Mouse (Mus musculus) MEL (cell line): ENCODE data around the gene Gm27027. TPM values are rescaled to one million over a fixed set of nuclear protein-coding genes. Genes with fewer than 3 reads are reported as not detected.

Experiments used
- DNase-seq: peaks from one replicate; pipeline ENCODE4 v3.0.0; 2011; ENCODE audit warnings: low read depth, low spot score
- H3K27ac ChIP-seq: 2 replicates; pipeline ENCODE4 v1.5.1; 2012; ENCODE audit warnings: low read depth, mild to moderate bottlenecking, control low read depth, low read length, moderate library complexity; ENCODE audit not compliant: control insufficient read depth
- H3K27me3 ChIP-seq, 2 experiments: fragments of 150-350 bp in 1 of 2; sonication (generic) in 1 of 2; 2 replicates each; pipeline ENCODE4 v1.6.1; 2012; ENCODE audit warnings: low read length in 2 of 2, mild to moderate bottlenecking in 2 of 2, improper control_type of control experiment in 1 of 2, moderate library complexity in 1 of 2; ENCODE audit not compliant: insufficient read depth in 2 of 2, control insufficient read depth in 1 of 2
- H3K36me3 ChIP-seq, 2 experiments: 2 replicates each; pipeline ENCODE4 v1.6.1; 2012 to 2014; ENCODE audit warnings: low read length in 2 of 2, improper control_type of control experiment in 1 of 2, inconsistent platforms in 1 of 2, mild to moderate bottlenecking in 1 of 2; ENCODE audit not compliant: insufficient read depth in 2 of 2, control insufficient read depth in 1 of 2
- H3K4me1 ChIP-seq, 2 experiments: fragments of 150-350 bp in 1 of 2; sonication (generic) in 1 of 2; 2 replicates each; pipeline ENCODE4 v1.6.1; 2012; ENCODE audit warnings: low read length in 2 of 2, improper control_type of control experiment in 1 of 2, mild to moderate bottlenecking in 1 of 2; ENCODE audit not compliant: insufficient read depth in 2 of 2, control insufficient read depth in 1 of 2
- H3K4me3 ChIP-seq, 2 experiments: fragments of 150-350 bp in 1 of 2; sonication (generic) in 1 of 2; 2 replicates each; pipeline ENCODE4 v1.5.1; 2012; ENCODE audit warnings: low read depth in 2 of 2, low read length in 2 of 2, mild to moderate bottlenecking in 2 of 2, moderate library complexity in 2 of 2, control low read depth in 1 of 2, improper control_type of control experiment in 1 of 2; ENCODE audit not compliant: control insufficient read depth in 1 of 2, insufficient read depth in 1 of 2
- H3K79me2 ChIP-seq: 2 replicates; pipeline ENCODE4 v1.6.1; 2012; ENCODE audit warnings: mild to moderate bottlenecking, low read length, moderate library complexity; ENCODE audit not compliant: control insufficient read depth, poor library complexity, insufficient read depth
- H3K9ac ChIP-seq: 2 replicates; pipeline ENCODE4 v1.6.1; 2012; ENCODE audit warnings: low read depth, mild to moderate bottlenecking, control low read depth, low read length, moderate library complexity; ENCODE audit not compliant: control insufficient read depth, poor library complexity, severe bottlenecking
- H3K9me3 ChIP-seq: fragments of 150-350 bp; sonication (generic); replicated peaks from 2 replicates; pipeline ENCODE4 v1.6.1; 2012; ENCODE audit warnings: mild to moderate bottlenecking, low read length, improper control_type of control experiment, moderate library complexity; ENCODE audit not compliant: insufficient read depth
- BHLHE40 ChIP-seq: IDR thresholded peaks from 2 replicates; pipeline ENCODE4 v1.6.1; 2012; ENCODE audit warnings: low read depth, mild to moderate bottlenecking, inconsistent platforms, low read length, improper control_type of control experiment, borderline replicate concordance
- EP300 ChIP-seq, 2 experiments: IDR thresholded peaks; 2 replicates each; pipeline ENCODE4 v1.6.1; 2011; ENCODE audit warnings: improper control_type of control experiment in 2 of 2, low read length in 2 of 2, low read depth in 1 of 2, mild to moderate bottlenecking in 1 of 2
- ETS1 ChIP-seq: IDR thresholded peaks from 2 replicates; pipeline ENCODE4 v1.6.1; 2012; ENCODE audit warnings: low read depth, mild to moderate bottlenecking, inconsistent platforms, low read length, improper control_type of control experiment, moderate library complexity
- GABPA ChIP-seq: IDR thresholded peaks from 2 replicates; pipeline ENCODE4 v1.6.1; 2012; ENCODE audit warnings: low read depth, mild to moderate bottlenecking, inconsistent platforms, low read length, improper control_type of control experiment, moderate library complexity
- GATA1 ChIP-seq: IDR thresholded peaks from 2 replicates; pipeline ENCODE4 v1.6.1; 2011; ENCODE audit warnings: low read depth, low read length, improper control_type of control experiment
- HCFC1 ChIP-seq: IDR thresholded peaks from 2 replicates; pipeline ENCODE4 v1.6.1; 2012; ENCODE audit warnings: low read depth, mild to moderate bottlenecking, inconsistent platforms, low read length, improper control_type of control experiment, moderate library complexity
- MAX ChIP-seq: IDR thresholded peaks from 2 replicates; pipeline ENCODE4 v1.6.1; 2011; ENCODE audit warnings: low read length, improper control_type of control experiment
- MAZ ChIP-seq: IDR thresholded peaks from 2 replicates; pipeline ENCODE4 v1.6.1; 2012; ENCODE audit warnings: low read depth, mild to moderate bottlenecking, inconsistent platforms, low read length, improper control_type of control experiment
- MEF2A ChIP-seq: IDR thresholded peaks from 2 replicates; pipeline ENCODE4 v1.6.1; 2014; ENCODE audit warnings: low read depth, mild to moderate bottlenecking, inconsistent platforms, low read length, improper control_type of control experiment; ENCODE audit not compliant: poor library complexity, insufficient replicate concordance, severe bottlenecking; ENCODE audit errors: extremely low read depth
- MYC ChIP-seq: IDR thresholded peaks from 2 replicates; pipeline ENCODE4 v1.6.1; 2011; ENCODE audit warnings: low read depth, mild to moderate bottlenecking, low read length, improper control_type of control experiment, moderate library complexity
- NRF1 ChIP-seq: IDR thresholded peaks from 2 replicates; pipeline ENCODE4 v1.6.1; 2014; ENCODE audit warnings: low read depth, mild to moderate bottlenecking, inconsistent platforms, low read length, improper control_type of control experiment, moderate library complexity; ENCODE audit not compliant: poor library complexity, insufficient read depth, severe bottlenecking
- POLR2A ChIP-seq, 2 experiments: IDR thresholded peaks; 2 replicates each; pipeline ENCODE4 v1.6.1; 2011 to 2012; ENCODE audit warnings: low read length in 2 of 2, mild to moderate bottlenecking in 2 of 2, control low read depth in 1 of 2, improper control_type of control experiment in 1 of 2, low read depth in 1 of 2, moderate library complexity in 1 of 2; ENCODE audit not compliant: control insufficient read depth in 1 of 2, insufficient read depth in 1 of 2, poor library complexity in 1 of 2
- TAL1 ChIP-seq: IDR thresholded peaks from 2 replicates; pipeline ENCODE4 v1.6.1; 2012; ENCODE audit warnings: mild to moderate bottlenecking, inconsistent platforms, low read length, moderate library complexity, mixed read lengths
- USF1 ChIP-seq: IDR thresholded peaks from 2 replicates; pipeline ENCODE4 v1.6.1; 2014; ENCODE audit warnings: low read depth, mild to moderate bottlenecking, inconsistent platforms, low read length, improper control_type of control experiment, moderate library complexity
- ZC3H11A ChIP-seq: IDR thresholded peaks from 2 replicates; pipeline ENCODE4 v1.6.1; 2012; ENCODE audit warnings: low read depth, mild to moderate bottlenecking, inconsistent platforms, low read length, improper control_type of control experiment
- ZMIZ1 ChIP-seq: IDR thresholded peaks from 2 replicates; pipeline ENCODE4 v1.6.1; 2012; ENCODE audit warnings: low read depth, mild to moderate bottlenecking, inconsistent platforms, low read length, improper control_type of control experiment, moderate library complexity
- polyA plus RNA-seq, 2 experiments: library from polyadenylated mRNA; stranded (reverse) in 1 of 2; unstranded in 1 of 2; fragments of >175 nt in 1 of 2; fragments of >200 nt in 1 of 2; gene quantifications; 2 replicates each; pipeline versions ENCODE4 v1.2.1 to v1.2.4; 2012; ENCODE audit warnings: low replicate concordance in 2 of 2, low read depth in 1 of 2; ENCODE audit not compliant: insufficient read length in 2 of 2, insufficient read depth in 1 of 2, missing spikeins in 1 of 2
- total RNA-seq: library from RNA; depleted of rRNA; stranded (reverse); fragments of 300-350 nt; gene quantifications from 2 replicates; pipeline ENCODE4 v1.2.3, GENCODE M21; 2012

The Gm27027 gene
- total and polyA plus RNA-seq, 3 experiments, result not detected

- no peaks in the 10 kb centered on the region for H3K4me1 ChIP-seq
- no peaks in the 10 kb centered on the region for H3K9me3 ChIP-seq
- no peak overlapping the region for H3K9ac ChIP-seq
- no peaks in the 10 kb centered on the region for H3K27me3 ChIP-seq
- H3K27ac ChIP-seq, result no peak overlapping the region
- no peak for TF ChIP-seq GATA1
- no peak for TF ChIP-seq EP300 (IDR thresholded peaks at IDR 0.05; ENCODE audit: low read depth in 1 of 2, low read length in 2 of 2)
- no peak for TF ChIP-seq BHLHE40
- no peak for TF ChIP-seq ETS1
- no peak for TF ChIP-seq POLR2A (IDR thresholded peaks at IDR 0.05; ENCODE audit: control insufficient read depth in 1 of 2, insufficient read depth in 1 of 2, low read depth in 1 of 2, low read length in 2 of 2, poor library complexity in 1 of 2)
- TF ChIP-seq NRF1, result no peak
- TF ChIP-seq, all 39 proteins: peak for 0
- Histone ChIP-seq H3K79me2 (no peaks in the 10 kb centered on the region), H3K36me3 (no peaks in the 10 kb centered on the region), H3K4me3 (no peak overlapping the region)
- DNase-seq, result no peak
Observed at GRCm38 (mm10) chr2:93958216-93958615, 37.9 kb downstream of the Gm27027 start.

GRCm38 (mm10) chr2:93957785-93958175 is 38.4 kb downstream of the Gm27027 start:
- TF ChIP-seq MYC (no peak), MAX (no peak), ETS1 (no peak)
- Histone ChIP-seq H3K9me3 (no peaks in the 10 kb centered on the region), H3K9ac (no peak overlapping the region), H3K4me3 (no peak overlapping the region), H3K79me2 (no peaks in the 10 kb centered on the region), H3K27me3 (no peaks in the 10 kb centered on the region), H3K36me3 (no peaks in the 10 kb centered on the region), H3K27ac (no peak overlapping the region), H3K4me1 (no peaks in the 10 kb centered on the region)
- no peak for DNase-seq

- no peaks in the 10 kb centered on the region for H3K4me1 ChIP-seq
- H3K9ac ChIP-seq, result no peak within 1 kb of the TSS
- H3K4me3 ChIP-seq, result no peak within 1 kb of the TSS
- no peaks in the 10 kb centered on the region for H3K36me3 ChIP-seq
- TF ChIP-seq ZC3H11A (no peak), HCFC1 (no peak), GATA1 (no peak), MAZ (no peak), ETS1 (no peak), EP300 (IDR thresholded peaks at IDR 0.05; ENCODE audit: low read depth in 1 of 2, low read length in 2 of 2) (no peak), ZMIZ1 (no peak), GABPA (no peak), MEF2A (no peak), USF1 (no peak), TAL1 (no peak)
- H3K27ac ChIP-seq, result no peak within 1 kb of the TSS
- H3K9me3 ChIP-seq, result no peaks in the 10 kb centered on the region
- no peaks in the 10 kb centered on the region for H3K27me3 ChIP-seq
- no peak for DNase-seq
- H3K79me2 ChIP-seq, result no peaks in the 10 kb centered on the region
Observed at GRCm38 (mm10) chr2:93956908-93957784, 39.0 kb downstream of the Gm27027 start, which contains the start of gene Gm13889. Gm13889 (minus strand) TSS chr2:93957201.
